Mouse (Mus musculus): Measurements from ENCODE around the gene Auts2.

The Auts2 gene

GRCm38 (mm10) chr5:131433291-131433690 lies 1109.9 kb downstream of the Auts2 start:
- no peak for DNase-seq (ENCODE audit: low spot score)

GRCm38 (mm10) chr5:131431896-131432295 lies 1111.2 kb downstream of the Auts2 start:
- DNase-seq (ENCODE audit: low spot score): no peak

DNA sequence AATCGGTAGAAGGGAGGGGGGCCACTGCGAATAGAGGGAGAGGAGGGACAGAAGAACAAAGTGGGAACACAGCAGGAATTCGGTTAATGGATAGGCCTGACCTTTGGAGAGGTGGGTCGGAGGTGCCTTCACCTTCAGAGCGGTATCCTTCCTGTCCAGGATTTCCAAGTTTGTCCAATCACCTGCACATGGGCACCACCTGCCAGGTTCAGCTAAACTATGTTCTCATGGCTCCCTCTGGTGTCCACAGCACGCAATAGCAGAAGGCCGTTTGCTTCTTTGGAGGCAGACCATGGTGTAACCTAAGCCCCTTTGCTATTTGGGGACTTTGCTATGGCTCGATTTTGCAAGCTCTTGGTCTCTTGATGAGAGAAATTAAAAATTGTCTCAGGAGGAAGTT lies 1113.0 kb downstream of the Auts2 start:
- DNase-seq (ENCODE audit: low spot score): peak; percentile 62

DNA sequence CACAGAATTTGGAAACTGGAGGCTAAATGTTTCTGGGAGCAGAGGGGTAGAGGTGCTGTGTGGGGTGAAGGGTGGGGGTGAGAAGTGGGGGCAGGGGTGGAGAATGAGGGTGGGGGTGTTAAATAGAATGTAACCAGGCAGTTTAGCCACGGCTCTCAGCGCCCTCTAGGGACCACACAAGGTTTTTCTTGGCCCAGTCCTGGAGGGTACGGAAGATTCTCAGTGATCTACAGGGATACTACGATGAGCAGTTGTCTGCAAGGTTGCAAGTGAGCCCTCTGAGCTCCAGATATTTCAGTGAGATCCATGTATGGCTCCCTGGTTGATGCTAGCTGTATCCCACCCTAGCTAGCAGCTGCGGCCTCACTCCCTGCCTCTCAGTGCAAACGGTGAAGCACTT lies 1113.6 kb downstream of the Auts2 start:
- DNase-seq (ENCODE audit: low spot score): no peak

DNA sequence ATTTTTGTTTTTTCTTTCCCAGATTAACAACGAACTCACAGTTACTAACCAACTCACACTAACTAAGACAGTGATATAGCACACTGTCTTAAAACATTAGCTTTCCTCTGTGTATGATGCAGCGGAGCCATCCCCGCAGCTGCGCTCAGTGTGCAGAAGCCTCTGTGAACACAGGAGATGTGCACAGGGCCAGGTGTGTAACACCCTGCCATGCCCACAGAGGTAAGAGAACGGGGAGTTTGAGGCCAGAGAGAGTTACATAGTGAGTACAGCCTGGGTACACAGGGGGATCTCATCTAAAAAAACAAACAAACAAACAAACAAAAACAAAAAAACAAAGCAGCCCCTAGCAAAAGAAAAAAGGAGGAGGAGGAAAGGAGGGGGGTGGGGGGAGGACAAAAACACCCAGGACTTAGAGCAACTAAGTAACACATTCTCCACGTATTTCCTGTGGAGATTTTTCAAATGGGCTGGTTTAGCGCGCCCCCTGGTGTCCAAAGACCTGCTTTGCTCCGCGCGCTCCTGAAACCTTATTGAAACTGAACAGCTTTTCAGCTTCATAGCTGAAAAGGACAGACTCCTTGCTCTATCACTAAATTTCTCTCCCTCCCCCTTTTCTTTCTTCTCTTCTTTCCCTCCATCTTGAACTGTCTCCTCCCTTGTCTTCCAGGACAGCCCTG lies 1115.3 kb downstream of the Auts2 start:
- DNase-seq (ENCODE audit: low spot score): peak; percentile 70

DNA sequence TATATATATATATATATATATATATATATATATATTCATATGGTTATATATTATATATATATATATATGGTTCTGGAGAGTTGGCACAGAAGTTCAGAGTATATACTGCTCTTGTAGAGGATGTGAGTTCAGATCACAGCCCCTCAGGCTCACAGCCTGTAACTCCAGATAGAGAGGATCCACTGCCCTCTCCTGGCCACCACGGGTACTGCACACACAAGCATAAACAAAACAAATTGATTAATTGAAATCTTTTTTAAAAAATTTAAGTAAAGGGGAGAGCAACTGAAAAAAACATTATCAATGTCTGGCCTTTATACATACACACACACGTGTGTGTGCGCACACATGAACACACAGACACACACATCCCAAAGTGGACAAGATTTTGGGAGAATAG lies 1120.4 kb downstream of the Auts2 start:
- DNase-seq (ENCODE audit: low spot score): no peak

DNA sequence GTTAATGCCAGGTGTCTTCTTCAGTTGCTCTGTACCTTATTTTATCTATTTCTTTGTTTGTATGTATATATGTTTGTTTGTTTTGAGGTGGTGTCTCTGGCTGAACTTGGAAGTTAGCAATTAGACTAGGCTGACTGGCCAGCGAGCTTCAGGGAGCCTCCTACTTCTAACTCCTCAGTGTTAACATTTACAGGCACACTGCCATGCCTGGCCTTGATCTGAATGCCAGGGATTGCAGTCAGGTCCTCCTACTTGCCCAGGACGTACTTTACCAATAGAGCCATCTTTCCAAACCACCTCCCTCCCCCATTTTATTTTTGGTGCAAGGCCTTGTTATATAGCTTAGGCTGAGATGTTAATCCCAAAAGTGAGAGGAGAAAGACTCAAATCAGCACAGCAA lies 1122.7 kb downstream of the Auts2 start:
- no peak for DNase-seq (ENCODE audit: low spot score)

GRCm38 (mm10) chr5:131415902-131416545 lies 1127.1 kb downstream of the Auts2 start:
- no peak for DNase-seq (ENCODE audit: low spot score)

DNA sequence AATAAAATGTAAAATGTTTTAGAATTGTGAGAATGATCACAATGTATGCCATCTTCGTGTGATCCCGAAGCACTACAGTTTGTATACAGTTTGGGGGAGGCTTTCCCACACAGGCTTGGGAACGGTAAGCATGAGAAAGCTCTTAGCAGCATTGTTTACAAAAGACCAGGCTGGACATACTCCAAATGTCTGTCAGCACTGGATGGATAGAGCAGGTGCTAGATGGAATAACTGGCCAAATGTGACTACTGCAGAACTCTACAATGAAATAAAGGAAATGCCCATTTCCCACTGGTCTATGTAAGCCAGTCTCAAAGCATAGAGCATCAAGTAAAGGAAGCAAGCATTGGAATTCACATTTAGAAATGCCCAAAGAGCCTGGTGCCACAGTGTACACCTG lies 1144.9 kb downstream of the Auts2 start:
- no peak for DNase-seq (ENCODE audit: low spot score)

GRCm38 (mm10) chr5:131395756-131396155 lies 1147.4 kb downstream of the Auts2 start:
- no peak for DNase-seq (ENCODE audit: low spot score)

Measured in urinary bladder, postnatal 14 days (tissue).